ENCODE assay signal across 9 mouse cellular contexts in the genomic region with DNA sequence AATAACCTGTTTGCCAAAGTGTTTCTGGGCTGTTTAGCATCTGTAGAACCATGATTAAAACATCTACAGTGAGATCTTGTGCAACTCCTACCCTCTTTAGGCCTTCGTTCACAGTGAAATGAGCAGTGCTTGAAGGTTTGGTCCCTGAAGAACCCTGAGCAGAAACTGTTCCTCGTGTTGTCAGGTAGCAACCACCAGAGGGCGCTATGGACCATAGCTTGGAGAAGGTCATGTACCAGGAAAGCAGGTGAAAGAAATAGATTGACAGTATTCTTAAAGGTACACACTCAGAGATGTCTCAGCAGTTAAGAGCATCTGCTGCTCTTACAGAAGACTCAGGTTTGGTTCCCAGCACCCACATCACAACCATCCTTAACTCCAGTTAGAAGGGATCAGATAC. TPM values are rescaled to one million over a fixed set of nuclear protein-coding genes. Genes with fewer than 3 reads are reported as not detected.
DNase-seq lines count a peak whose midpoint lies in the region; TF ChIP-seq lines count a peak whose summit lies in the region.
"Had no signal": no experiment of that assay in that cellular context is flagged by ENCODE, and none has a peak within 500 bp of the region (broad histone marks: within the 10 kb centered on the region; RNA-seq: fewer than 3 reads in every experiment).

No protein-coding gene starts in this region.

- WGBS in lung, adult 2 months: 36% methylated on average over 3 of the region's 3 CpGs

- no peak for TF ChIP-seq POLR2A in embryonic fibroblast, embryonic 13.5 days (IDR thresholded peaks at IDR 0.05; ENCODE audit: low read depth, low read length)
- no peak for TF ChIP-seq POLR2A in lung, adult 2 months (IDR thresholded peaks at IDR 0.05; ENCODE audit: borderline replicate concordance, extremely low read depth, low read depth, low read length)

- peak; percentile 30 to 35 for DNase-seq in gastrocnemius, adult 8-10 months (ENCODE audit: low spot score in 2 of 2)
- no peak for DNase-seq in gastrocnemius, postnatal 25 days
- DNase-seq in A20 (ENCODE audit: low read depth, low spot score): peak; percentile 57
- peak; percentile 47 for DNase-seq in adipocyte (ENCODE audit: low spot score)
- peak; percentile 55 for DNase-seq in lung, adult 2 months
- peak; percentile 75 for DNase-seq in testis, postnatal 10 days (ENCODE audit: low spot score)
- DNase-seq in right cerebral cortex, postnatal 10 days (ENCODE audit: low spot score in 2 of 2): no peak

- H3K4me3 ChIP-seq in embryonic fibroblast, embryonic 13.5 days (ENCODE audit: insufficient read depth, low read length): no peak overlapping the region
- no peak overlapping the region for H3K4me3 ChIP-seq in lung, adult 2 months (replicated peaks; ENCODE audit: extremely low read depth, low read depth, low read length)

- no peaks in the 10 kb centered on the region for H3K4me1 ChIP-seq in embryonic fibroblast, embryonic 13.5 days (ENCODE audit: control insufficient read depth, insufficient read depth, low read length)
- no peaks in the 10 kb centered on the region for H3K4me1 ChIP-seq in lung, adult 2 months (ENCODE audit: control insufficient read depth, insufficient read depth, low read length)

- TF ChIP-seq CTCF in embryonic fibroblast, embryonic 13.5 days (IDR thresholded peaks at IDR 0.05; ENCODE audit: borderline replicate concordance, insufficient read depth, low read length): peak; percentile 57
- peak; percentile 77 for TF ChIP-seq CTCF in lung, adult 2 months (IDR thresholded peaks at IDR 0.05; ENCODE audit: insufficient read depth, low read length)

- H3K27ac ChIP-seq in embryonic fibroblast, embryonic 13.5 days (ENCODE audit: insufficient read depth, low read length): no peak overlapping the region

RNA-seq across cellular contexts. Expression of a gene that starts 13.5 kb away (rescaled TPM):
- total RNA-seq in gastrocnemius, adult 8-10 months (2022): 10 to 100 TPM; 47.2 to 59.8 (median 55.3) TPM
- total RNA-seq in gastrocnemius, postnatal 25 days (2021): 10 to 100 TPM; 30.4 to 31.6 TPM
- 21.0 and 23.7 TPM in 2 replicates for polyA plus RNA-seq in embryonic fibroblast, embryonic 13.5 days (2011; ENCODE audit: insufficient read length, low read depth, missing spikeins)
- 24.7 and 37.0 TPM in 2 replicates for polyA plus RNA-seq in lung, adult 2 months (2012; rRNA removed)

RNA-seq across cellular contexts. Expression of a gene that starts 44.7 kb away (rescaled TPM):
- not detected for total RNA-seq in gastrocnemius, adult 8-10 months (2022)
- total RNA-seq in gastrocnemius, postnatal 25 days (2021): not detected
- polyA plus RNA-seq in embryonic fibroblast, embryonic 13.5 days (2011; ENCODE audit: insufficient read length, low read depth, missing spikeins): 0.40 and 0.53 TPM in 2 replicates
- polyA plus RNA-seq in lung, adult 2 months (2012; rRNA removed): 0.06 TPM in 1 of 2 replicates, not detected in the other
- total RNA-seq: layer of hippocampus, postnatal 25 days had no signal

Comparison
In these comparisons a context has a peak if more than half of its experiments do, and no peak if none do; other contexts are left out.
1. DNase-seq: peak in gastrocnemius, adult 8-10 months (2 of 2), A20 (single experiment), adipocyte (single experiment), lung, adult 2 months (single experiment) and testis, postnatal 10 days (single experiment); none in gastrocnemius, postnatal 25 days (single experiment) and right cerebral cortex, postnatal 10 days (0 of 2).